Mouse (Mus musculus): Measurements from ENCODE around the gene Spag5.

GRCm38 (mm10) chr11:78337040-78337439, 35.7 kb downstream of the Spag5 start:
- TF ChIP-seq POLR2A (IDR thresholded peaks at IDR 0.05; ENCODE audit: control insufficient read depth, low read depth, low read length), result no peak
- TF ChIP-seq CTCF (IDR thresholded peaks at IDR 0.05; ENCODE audit: control insufficient read depth, insufficient read depth, insufficient replicate concordance, low read depth, low read length), result no peak
